Mouse (Mus musculus) cerebellum, adult 11-12 months (tissue): ENCODE measurements around the gene Dock4.
"Not testable (repeated sequence)": the region's sequence is repeated elsewhere in the genome, so short reads cannot be mapped to it uniquely, and the experiment has no call there.

Source experiments
- DNase-seq: peaks from one replicate; pipeline ENCODE4 v3.0.0; 2022

The Dock4 gene

GRCm38 (mm10) chr12:40832157-40832556 lies 386.4 kb downstream of the Dock4 start:
- DNase-seq: no peak

GRCm38 (mm10) chr12:40836924-40837323 lies 391.2 kb downstream of the Dock4 start:
- no peak for DNase-seq

- DNase-seq: peak; percentile 68
Observed at GRCm38 (mm10) chr12:40837597-40838337, 392.0 kb downstream of the Dock4 start.

GRCm38 (mm10) chr12:40838338-40838695 lies 392.6 kb downstream of the Dock4 start:
- DNase-seq: peak; percentile 30

GRCm38 (mm10) chr12:40838940-40839339 lies 393.2 kb downstream of the Dock4 start:
- DNase-seq: no peak

GRCm38 (mm10) chr12:40839817-40840216 lies 394.1 kb downstream of the Dock4 start:
- DNase-seq: no peak

GRCm38 (mm10) chr12:40842251-40842988 lies 396.7 kb downstream of the Dock4 start:
- DNase-seq: no peak

- DNase-seq: no peak
Observed at GRCm38 (mm10) chr12:40842991-40843390, 397.2 kb downstream of the Dock4 start.

GRCm38 (mm10) chr12:40843474-40844080 lies 397.8 kb downstream of the Dock4 start:
- DNase-seq: no peak

GRCm38 (mm10) chr12:40844324-40844723 lies 398.6 kb downstream of the Dock4 start:
- DNase-seq: no peak

- no peak for DNase-seq
Observed at GRCm38 (mm10) chr12:40854705-40855367, 409.1 kb downstream of the Dock4 start.

GRCm38 (mm10) chr12:40857466-40857865 lies 411.7 kb downstream of the Dock4 start:
- no peak for DNase-seq

- not testable (repeated sequence) for DNase-seq
Observed at GRCm38 (mm10) chr12:40858763-40859162, 413.0 kb downstream of the Dock4 start.

- DNase-seq: no peak
Observed at GRCm38 (mm10) chr12:40870387-40870786, 424.6 kb downstream of the Dock4 start.

- DNase-seq: no peak
Observed at GRCm38 (mm10) chr12:40872716-40873115, 427.0 kb downstream of the Dock4 start.

GRCm38 (mm10) chr12:40873267-40873666 lies 427.5 kb downstream of the Dock4 start:
- not testable (repeated sequence) for DNase-seq

GRCm38 (mm10) chr12:40884976-40885375 lies 439.2 kb downstream of the Dock4 start:
- DNase-seq: no peak

- DNase-seq: no peak
Observed at GRCm38 (mm10) chr12:40885377-40885776, 439.6 kb downstream of the Dock4 start.

GRCm38 (mm10) chr12:40887496-40887895 lies 441.7 kb downstream of the Dock4 start:
- no peak for DNase-seq

GRCm38 (mm10) chr12:40888261-40888791 lies 442.6 kb downstream of the Dock4 start:
- no peak for DNase-seq

- DNase-seq: no peak
Observed at GRCm38 (mm10) chr12:40888829-40889228, 443.1 kb downstream of the Dock4 start.

GRCm38 (mm10) chr12:40889534-40889933 lies 443.8 kb downstream of the Dock4 start:
- DNase-seq: no peak

- DNase-seq: no peak
Observed at GRCm38 (mm10) chr12:40891168-40891567, 445.4 kb downstream of the Dock4 start.
